8 mouse cellular contexts compared by ENCODE assay signal in the genomic region with DNA sequence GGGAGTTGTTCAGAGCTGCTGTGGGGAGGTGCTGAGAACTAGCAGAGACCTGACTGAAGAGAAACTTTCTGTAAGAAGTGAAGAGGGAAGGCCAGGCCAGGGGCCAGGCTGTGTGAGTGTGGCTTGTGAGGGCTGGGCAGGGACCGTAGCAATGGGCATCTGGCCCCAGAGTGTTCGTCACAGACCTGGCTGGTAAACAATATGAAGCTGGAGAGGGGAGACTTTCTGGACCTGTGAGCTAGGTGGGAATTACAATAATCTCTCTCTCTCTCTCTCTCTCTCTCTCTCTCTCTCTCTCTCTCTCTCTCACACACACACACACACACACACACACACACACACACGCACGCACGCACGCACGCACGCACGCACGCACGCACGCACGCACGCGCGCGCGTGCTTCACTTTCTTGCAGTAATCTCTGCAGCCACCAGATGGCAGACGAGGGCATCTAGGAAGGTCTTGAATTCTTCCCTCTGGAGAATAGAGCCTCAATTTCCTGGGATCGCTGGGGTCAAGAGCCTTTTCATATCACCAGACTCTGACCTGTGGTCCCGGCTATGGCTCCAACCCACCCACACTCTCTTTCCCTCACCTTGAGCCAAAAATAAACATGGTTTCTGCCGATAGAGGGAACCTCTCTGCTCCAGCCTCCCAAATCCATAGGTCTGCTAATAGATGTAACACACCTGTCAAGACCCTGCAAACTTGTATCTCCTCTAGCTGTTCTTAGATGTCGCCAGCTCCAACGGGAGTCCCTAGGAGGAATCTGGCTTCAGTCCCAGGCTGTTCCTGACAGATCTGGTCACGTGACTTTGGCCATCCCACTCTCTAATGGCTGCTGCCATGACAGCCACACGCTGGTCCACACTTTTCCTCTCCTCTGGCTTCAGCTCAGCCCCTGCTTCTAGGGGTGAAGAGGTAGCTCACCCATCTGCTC. TPM values are rescaled to one million over a fixed set of nuclear protein-coding genes. Genes with fewer than 3 reads are reported as not detected.
DNase-seq lines count a peak whose midpoint lies in the region; ATAC-seq and TF ChIP-seq lines count a peak whose summit lies in the region.

No protein-coding gene starts in this region.

- WGBS in heart, embryonic 12.5 days: 11% methylated on average over 23 of the region's 26 CpGs
- 16% methylated on average over 22 of the region's 26 CpGs for WGBS in kidney, embryonic 15.5 days

- no peaks in the 10 kb centered on the region for H3K36me3 ChIP-seq in heart, embryonic 12.5 days
- H3K36me3 ChIP-seq in kidney, embryonic 15.5 days: no peaks in the 10 kb centered on the region
- H3K36me3 ChIP-seq in splenic B cell, adult 2 months (ENCODE audit: control insufficient read depth, insufficient read depth, low read length, poor library complexity, severe bottlenecking): no peaks in the 10 kb centered on the region

- TF ChIP-seq CTCF in brain, embryonic 14.5 days (IDR thresholded peaks at IDR 0.05; ENCODE audit: borderline replicate concordance, extremely low read depth, insufficient read depth, insufficient read length): peak; percentile 66

- no peaks in the 10 kb centered on the region for H3K27me3 ChIP-seq in heart, embryonic 12.5 days (replicated peaks)
- no peaks in the 10 kb centered on the region for H3K27me3 ChIP-seq in kidney, embryonic 15.5 days
- no peaks in the 10 kb centered on the region for H3K27me3 ChIP-seq in splenic B cell, adult 2 months (ENCODE audit: control insufficient read depth, insufficient read depth, low read length, poor library complexity, severe bottlenecking)

- no peak for TF ChIP-seq POLR2A in brain, embryonic 14.5 days (IDR thresholded peaks at IDR 0.05; ENCODE audit: borderline replicate concordance, extremely low read depth, insufficient read depth, insufficient read length, poor library complexity, severe bottlenecking)

- peak overlapping the region; percentile 50 for H3K27ac ChIP-seq in heart, embryonic 12.5 days (ENCODE audit: poor library complexity, severe bottlenecking)
- peak overlapping the region; percentile 78 for H3K27ac ChIP-seq in kidney, embryonic 15.5 days

- H3K9ac ChIP-seq in heart, embryonic 12.5 days: peak overlapping the region; percentile 30; the same call in 1 of the 2 replicates
- peak overlapping the region; percentile 35; the same call in 1 of the 2 replicates for H3K9ac ChIP-seq in kidney, embryonic 15.5 days

- H3K4me1 ChIP-seq in heart, embryonic 12.5 days (replicated peaks): peaks cover 23% of the 10 kb centered on the region
- peaks cover 40% of the 10 kb centered on the region for H3K4me1 ChIP-seq in kidney, embryonic 15.5 days

- H3K4me2 ChIP-seq in heart, embryonic 12.5 days: peak overlapping the region; percentile 53
- H3K4me2 ChIP-seq in kidney, embryonic 15.5 days: peak overlapping the region; percentile 57

- H3K9me3 ChIP-seq in heart, embryonic 12.5 days (replicated peaks): no peaks in the 10 kb centered on the region
- no peaks in the 10 kb centered on the region for H3K9me3 ChIP-seq in kidney, embryonic 15.5 days (replicated peaks)

- DNase-seq in 416B (ENCODE audit: low read depth): peak; percentile 81
- DNase-seq in brain, embryonic 14.5 days (ENCODE audit: low read depth): peak; percentile 93
- DNase-seq in liver: peak; percentile 87
- DNase-seq in splenic B cell, adult 2 months (ENCODE audit: low read depth, low spot score): peak; percentile 82

- peak; percentile 63 for ATAC-seq in erythroblast, adult 5-6 weeks (replicated peaks; ENCODE audit: low FRiP score, poor library complexity, severe bottlenecking)
- ATAC-seq in heart, embryonic 12.5 days (ENCODE audit: insufficient number of reproducible peaks, low FRiP score): peak; percentile 56
- ATAC-seq in kidney, embryonic 15.5 days (replicated peaks; ENCODE audit: low FRiP score): peak; percentile 38; the same call in 1 of the 2 replicates
- peak; percentile 58; the same call in 1 of the 2 replicates for ATAC-seq in monocyte, adult 5-6 weeks (replicated peaks; ENCODE audit: insufficient number of reproducible peaks, low FRiP score, low TSS enrichment, poor library complexity, severe bottlenecking)

- peak overlapping the region; percentile 24 for H3K4me3 ChIP-seq in heart, embryonic 12.5 days
- H3K4me3 ChIP-seq in kidney, embryonic 15.5 days (replicated peaks): peak overlapping the region; percentile 32

RNA-seq across cellular contexts. Expression of a gene that starts 16.1 kb away (rescaled TPM):
- polyA plus RNA-seq in brain, embryonic 14.5 days (2012; rRNA removed): 25.9 and 42.1 TPM in 2 replicates
- total RNA-seq in erythroblast, adult 5-6 weeks (2015; ENCODE audit: low replicate concordance): 4.4 and 12.7 TPM in 2 replicates
- total RNA-seq in erythroblast, adult 5-6 weeks (2017; ENCODE audit: low replicate concordance): 2.8 and 7.0 TPM in 2 replicates
- polyA plus RNA-seq in heart, embryonic 12.5 days (2016; fragmentation: Nextera tagmentation; extraction: Ambion mirVana): 13.6 and 14.4 TPM in 2 replicates
- polyA plus RNA-seq in kidney, embryonic 15.5 days (2015; fragmentation: Nextera tagmentation; extraction: Ambion mirVana): 14.4 and 15.4 TPM in 2 replicates
- total RNA-seq in monocyte, adult 5-6 weeks (2017): 11.8 to 14.7 TPM (median 13.1 TPM) in 3 replicates

RNA-seq across cellular contexts. Expression of a gene that starts 42.0 kb away (rescaled TPM):
- polyA plus RNA-seq in brain, embryonic 14.5 days (2012; rRNA removed): 0.18 and 0.33 TPM in 2 replicates
- total RNA-seq in erythroblast, adult 5-6 weeks (2015; ENCODE audit: low replicate concordance): 4.8 and 5.0 TPM in 2 replicates
- total RNA-seq in erythroblast, adult 5-6 weeks (2017; ENCODE audit: low replicate concordance): 11.2 and 20.9 TPM in 2 replicates
- 0.19 and 0.20 TPM in 2 replicates for polyA plus RNA-seq in heart, embryonic 12.5 days (2016; fragmentation: Nextera tagmentation; extraction: Ambion mirVana)
- 0.39 and 0.60 TPM in 2 replicates for polyA plus RNA-seq in kidney, embryonic 15.5 days (2015; fragmentation: Nextera tagmentation; extraction: Ambion mirVana)
- total RNA-seq in monocyte, adult 5-6 weeks (2017): 0.29 TPM in 1 of 3 replicates, not detected in the others

Comparison
In these comparisons a context has a peak if more than half of its experiments do, and no peak if none do; other contexts are left out.
1. Peak in every context shown above with its lines: DNase-seq, ATAC-seq, H3K4me3 ChIP-seq and H3K27ac ChIP-seq.